Mouse (Mus musculus) bone marrow, adult 2 months (tissue): Measurements from ENCODE around the gene Gngt2.

Source experiments
- CTCF ChIP-seq: fragments of 200-500 bp; IDR thresholded peaks from 2 replicates; pipeline ENCODE4 v1.5.1; 2011; ENCODE audit warnings: low read length, control low read depth; ENCODE audit not compliant: control insufficient read depth, insufficient read depth
- POLR2A ChIP-seq: fragments of 200-500 bp; IDR thresholded peaks from 2 replicates; pipeline ENCODE4 v1.6.1; 2011; ENCODE audit warnings: low read depth, mild to moderate bottlenecking, control low read depth, low read length, borderline replicate concordance; ENCODE audit not compliant: control insufficient read depth

DNA sequence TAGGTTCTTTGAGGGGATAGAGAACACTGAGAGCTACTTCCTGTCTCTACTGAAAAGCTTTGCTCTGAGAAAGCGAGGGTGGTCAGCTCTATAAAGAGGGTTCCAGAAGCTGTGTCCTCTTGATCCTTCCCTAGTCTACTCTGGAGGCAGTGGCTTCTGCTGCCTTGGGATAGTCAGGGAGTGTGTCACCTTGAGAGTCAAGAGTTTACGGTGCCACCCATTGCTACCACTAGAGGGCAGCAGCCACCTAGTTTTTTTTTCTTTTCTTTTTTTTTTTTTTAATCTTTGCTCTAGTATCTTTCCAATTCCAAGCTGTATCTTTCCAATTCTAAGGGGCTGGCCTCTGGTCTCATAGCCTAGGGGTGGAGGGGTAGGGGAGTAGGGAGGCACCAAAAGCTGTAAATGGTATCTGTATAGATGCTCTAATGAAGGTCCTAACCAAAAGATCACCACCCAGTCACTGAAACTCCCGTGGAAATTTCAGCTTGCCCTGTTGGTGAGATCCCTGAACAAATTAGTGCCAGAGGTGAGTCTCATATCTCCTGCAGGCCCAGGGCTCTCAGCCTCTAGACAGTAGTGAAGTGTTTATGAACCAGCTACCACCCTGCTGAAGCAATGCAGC, 9.4 kb upstream of the Gngt2 start:
- peak; percentile 62 for TF ChIP-seq CTCF
- no peak for TF ChIP-seq POLR2A
